Comparison of ENCODE assay signal across 22 mouse cellular contexts in genomic region chr3:9614011-9614410, GRCm38 (mm10). TPM values are rescaled to one million over a fixed set of nuclear protein-coding genes. Genes with fewer than 3 reads are reported as not detected.
DNase-seq lines count a peak whose midpoint lies in the region; ATAC-seq and TF ChIP-seq lines count a peak whose summit lies in the region.
"Had no signal": no experiment of that assay in that cellular context is flagged by ENCODE, and none has a peak within 500 bp of the region (broad histone marks: within the 10 kb centered on the region; RNA-seq: fewer than 3 reads in every experiment).

No protein-coding gene starts in this region.

- 65% methylated on average over 8 of the region's 8 CpGs for WGBS in heart, embryonic 10.5 days
- 29% methylated on average over 8 of the region's 8 CpGs for WGBS in liver, embryonic 13.5 days (ENCODE audit: insufficient replicate concordance)

- DNase-seq in heart, embryonic 10.5 days (ENCODE audit: low spot score), result no peak
- no peak for DNase-seq in heart, postnatal 10 days
- DNase-seq in liver, embryonic 13.5 days, result peak; percentile 23
- no peak for DNase-seq in retina, embryonic 14.5 days (ENCODE audit: low spot score)
- DNase-seq: adrenal gland, postnatal 25 days; cerebellum, adult 18-20 months; cerebellum, postnatal 10 days; gastrocnemius, postnatal 14 days; heart, adult 2 months; heart, postnatal 36 days had no signal

- peak; percentile 72 for ATAC-seq in liver, embryonic 13.5 days (ENCODE audit: low read depth)
- peak; percentile 24; the same call in 1 of the 2 replicates for ATAC-seq in megakaryocyte-erythroid progenitor cell, adult 5-6 weeks (replicated peaks; ENCODE audit: low FRiP score, low TSS enrichment, poor library complexity, severe bottlenecking)
- no peak for ATAC-seq in erythroblast, adult 5-6 weeks (replicated peaks; ENCODE audit: low FRiP score, poor library complexity, severe bottlenecking)
- ATAC-seq: activated CD4-positive, CD25-positive, alpha-beta regulatory T cell, adult 4 months; forebrain, embryonic 15.5 days; hindbrain, embryonic 16.5 days; Patski had no signal

- H3K9ac ChIP-seq in liver, embryonic 13.5 days, result 0 out of 2 replicates have a peak overlapping the region, but pooled peaks have one; percentile 15
- H3K9ac ChIP-seq: forebrain, embryonic 15.5 days; heart, embryonic 12.5 days; hindbrain, embryonic 12.5 days had no signal

- H3K4me2 ChIP-seq in liver, embryonic 13.5 days, result peak overlapping the region; percentile 34
- H3K4me2 ChIP-seq: forebrain, embryonic 15.5 days; heart, embryonic 12.5 days; hindbrain, embryonic 12.5 days had no signal

- 0 out of 2 replicates have a peak overlapping the region, but pooled peaks have one; percentile 13 for H3K27ac ChIP-seq in heart, embryonic 10.5 days
- peak overlapping the region; percentile 69 for H3K27ac ChIP-seq in liver, embryonic 13.5 days
- H3K27ac ChIP-seq: embryonic facial prominence, embryonic 10.5 days; forebrain, embryonic 10.5 days; forebrain, embryonic 15.5 days; heart, adult 2 months; hindbrain, embryonic 12.5 days had no signal

- H3K27me3 ChIP-seq in heart, embryonic 10.5 days (ENCODE audit: insufficient read depth, poor library complexity, severe bottlenecking), result no peaks in the 10 kb centered on the region
- H3K27me3 ChIP-seq in E14TG2a.4 (ENCODE audit: insufficient read depth, low read length), result no peaks in the 10 kb centered on the region
- peaks cover 36% of the 10 kb centered on the region for H3K27me3 ChIP-seq in liver, embryonic 13.5 days
- H3K27me3 ChIP-seq: forebrain, embryonic 15.5 days; heart, embryonic 12.5 days; hindbrain, embryonic 12.5 days; Patski had no signal

- peaks cover 8% of the 10 kb centered on the region; the same call in 1 of the 2 replicates for H3K4me1 ChIP-seq in heart, embryonic 10.5 days
- H3K4me1 ChIP-seq in E14TG2a.4 (replicated peaks; ENCODE audit: low read depth, low read length), result peaks cover 76% of the 10 kb centered on the region
- H3K4me1 ChIP-seq in liver, embryonic 13.5 days (replicated peaks), result peaks cover 34% of the 10 kb centered on the region
- H3K4me1 ChIP-seq: heart, embryonic 12.5 days had no signal

- H3K9me3 ChIP-seq in heart, embryonic 10.5 days, result no peaks in the 10 kb centered on the region
- H3K9me3 ChIP-seq in E14TG2a.4 (ENCODE audit: low read length), result no peaks in the 10 kb centered on the region
- H3K9me3 ChIP-seq in liver, embryonic 13.5 days (replicated peaks), result no peaks in the 10 kb centered on the region
- H3K9me3 ChIP-seq: embryonic facial prominence, embryonic 10.5 days; forebrain, embryonic 10.5 days; forebrain, embryonic 15.5 days; heart, embryonic 12.5 days; hindbrain, embryonic 12.5 days had no signal

- intact Hi-C loops in heart, postnatal 10 days (cut with DNase I), result loop anchor here (5.0 to 10.0 kb wide), 2 partner anchors 212 to 539 kb away; no protein-coding TSS in a partner anchor

- H3K4me3 ChIP-seq in heart, embryonic 10.5 days, result no peak overlapping the region
- H3K4me3 ChIP-seq in E14TG2a.4 (replicated peaks; ENCODE audit: low read length), result 0 out of 2 replicates have a peak overlapping the region, but pooled peaks have one; percentile 17
- H3K4me3 ChIP-seq in liver, embryonic 13.5 days (replicated peaks), result no peak overlapping the region
- H3K4me3 ChIP-seq: embryonic facial prominence, embryonic 10.5 days; erythroblast, embryonic 14.5 days; forebrain, embryonic 10.5 days; forebrain, embryonic 15.5 days; heart, adult 2 months; heart, embryonic 12.5 days; hindbrain, embryonic 12.5 days had no signal

- H3K36me3 ChIP-seq in heart, embryonic 10.5 days, result no peaks in the 10 kb centered on the region
- peaks cover 8% of the 10 kb centered on the region for H3K36me3 ChIP-seq in E14TG2a.4 (ENCODE audit: insufficient read depth, low read length)
- no peaks in the 10 kb centered on the region for H3K36me3 ChIP-seq in liver, embryonic 13.5 days
- H3K36me3 ChIP-seq: embryonic facial prominence, embryonic 10.5 days; forebrain, embryonic 10.5 days; forebrain, embryonic 15.5 days; heart, embryonic 12.5 days; hindbrain, embryonic 12.5 days had no signal

- TF ChIP-seq CTCF in E14TG2a.4 (conservative IDR thresholded peaks at IDR 0.05; ENCODE audit: low read length), result no peak

RNA-seq across cellular contexts. Expression of gene Zfp704, which starts 4.1 kb away (rescaled TPM):
- polyA plus RNA-seq in heart, embryonic 10.5 days (2016; fragmentation: Nextera tagmentation; extraction: Ambion mirVana), result 6.1 and 7.2 TPM in 2 replicates
- total RNA-seq in heart, postnatal 10 days (2021), result 10 to 100 TPM; 27.2 to 30.8 TPM
- 0.98 and 1.2 TPM in 2 replicates for polyA plus RNA-seq in liver, embryonic 13.5 days (2015; fragmentation: Nextera tagmentation; extraction: Ambion mirVana)
- 12.5 and 18.9 TPM in 2 replicates for total RNA-seq in megakaryocyte-erythroid progenitor cell, adult 5-6 weeks (2014; fragmentation: Nextera tagmentation)
- 8.9 and 12.4 TPM in 2 replicates for total RNA-seq in megakaryocyte-erythroid progenitor cell, adult 5-6 weeks (2017)
- total RNA-seq in erythroblast, adult 5-6 weeks (2015; ENCODE audit: low replicate concordance), result 1.5 and 1.9 TPM in 2 replicates
- total RNA-seq in erythroblast, adult 5-6 weeks (2017; ENCODE audit: low replicate concordance), result 2.2 and 2.3 TPM in 2 replicates
